Mouse (Mus musculus) embryonic fibroblast, embryonic 13.5 days (primary cell): ENCODE measurements around the gene Abca3. TPM values are rescaled to one million over a fixed set of nuclear protein-coding genes. Genes with fewer than 3 reads are reported as not detected.

Experiments
- H3K27ac ChIP-seq: 2 replicates; pipeline ENCODE4 v1.5.1; 2012; ENCODE audit warnings: low read length, control low read depth, inconsistent platforms; ENCODE audit not compliant: insufficient read depth
- H3K4me1 ChIP-seq: 2 replicates; pipeline ENCODE4 v1.6.1; 2011; ENCODE audit warnings: low read length; ENCODE audit not compliant: control insufficient read depth, insufficient read depth
- H3K4me3 ChIP-seq: 2 replicates; pipeline ENCODE4 v1.5.1; 2011; ENCODE audit warnings: mild to moderate bottlenecking, control low read depth, low read length; ENCODE audit not compliant: insufficient read depth
- CTCF ChIP-seq: IDR thresholded peaks from 2 replicates; pipeline ENCODE4 v1.5.1; 2011; ENCODE audit warnings: mild to moderate bottlenecking, control low read depth, low read length, moderate library complexity, borderline replicate concordance; ENCODE audit not compliant: insufficient read depth
- POLR2A ChIP-seq: IDR thresholded peaks from 2 replicates; pipeline ENCODE4 v1.6.1; 2011; ENCODE audit warnings: low read depth, mild to moderate bottlenecking, control low read depth, low read length, moderate library complexity
- polyA plus RNA-seq: library from polyadenylated mRNA; stranded (reverse); fragments of >200 nt; gene quantifications from 2 replicates; pipeline ENCODE4 v1.2.4, GENCODE M21; 2011; ENCODE audit warnings: low read depth; ENCODE audit not compliant: missing spikeins, insufficient read length

The Abca3 gene
- polyA plus RNA-seq, 1 experiment = 17.8 TPM

DNA sequence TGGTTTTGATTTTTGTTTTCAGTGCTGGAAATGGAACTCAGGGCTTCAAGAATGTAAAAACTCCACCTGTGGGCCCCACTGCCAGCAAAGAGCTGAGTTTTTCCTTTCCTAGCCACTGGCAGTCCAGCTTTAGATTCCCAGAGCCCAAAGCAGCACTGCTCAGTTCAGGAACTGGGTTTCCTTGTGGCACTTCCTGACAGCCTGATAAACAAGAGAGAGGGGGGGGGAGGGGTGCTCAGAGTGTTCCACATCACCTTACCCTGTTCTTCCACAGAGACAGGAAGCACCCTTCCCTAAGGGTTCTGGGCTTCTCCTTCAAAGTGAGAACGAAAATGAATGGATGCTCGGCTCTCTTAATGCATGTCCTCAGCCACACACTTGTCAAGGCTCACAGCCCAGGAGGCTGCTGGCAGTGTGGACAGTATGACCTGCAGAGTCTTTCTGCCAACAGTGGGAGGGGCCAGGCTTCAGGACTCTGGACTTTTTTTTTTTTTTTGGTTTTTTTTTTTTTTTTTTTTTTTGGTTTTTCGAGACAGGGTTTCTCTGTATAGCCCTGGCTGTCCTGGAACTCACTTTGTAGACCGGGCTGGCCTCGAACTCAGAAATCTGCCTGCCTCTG is 23.5 kb downstream of the Abca3 start:
- Histone ChIP-seq H3K4me1 (no peaks in the 10 kb centered on the region), H3K4me3 (no peak overlapping the region), H3K27ac (no peak overlapping the region)
- TF ChIP-seq CTCF (no peak), POLR2A (no peak)

GRCm38 (mm10) chr17:24375886-24376285 is 24.1 kb downstream of the Abca3 start:
- no peaks in the 10 kb centered on the region for H3K4me1 ChIP-seq
- TF ChIP-seq POLR2A (no peak), CTCF (no peak)
- H3K4me3 ChIP-seq = no peak overlapping the region
- no peak overlapping the region for H3K27ac ChIP-seq

DNA sequence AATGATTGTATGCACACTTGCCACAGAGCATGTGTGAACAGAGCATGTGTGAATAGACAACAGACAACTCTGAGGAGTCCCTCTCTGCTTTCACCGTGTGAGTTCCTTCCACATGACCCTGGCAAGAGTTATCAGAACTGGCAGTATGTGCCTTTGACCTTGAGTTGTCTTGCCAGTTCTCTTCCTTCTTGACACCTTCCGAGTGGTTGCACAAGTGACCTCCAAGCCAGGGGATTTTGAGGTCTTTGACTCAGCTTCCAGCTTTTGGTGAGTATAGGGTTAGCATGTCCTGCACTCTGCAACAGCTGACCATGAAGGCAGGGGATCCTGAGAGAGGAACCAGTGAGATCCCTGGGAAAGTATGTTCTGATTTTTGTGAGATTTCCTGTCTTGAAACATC is 26.7 kb downstream of the Abca3 start:
- Histone ChIP-seq H3K4me1 (no peaks in the 10 kb centered on the region), H3K4me3 (no peak overlapping the region), H3K27ac (no peak overlapping the region)
- TF ChIP-seq CTCF (no peak), POLR2A (no peak)

GRCm38 (mm10) chr17:24383789-24384188 is 32.0 kb downstream of the Abca3 start:
- H3K4me1 ChIP-seq = no peaks in the 10 kb centered on the region
- no peak overlapping the region for H3K4me3 ChIP-seq
- TF ChIP-seq CTCF (no peak), POLR2A (no peak)
- H3K27ac ChIP-seq = no peak overlapping the region

GRCm38 (mm10) chr17:24388711-24389110 is 37.0 kb downstream of the Abca3 start:
- TF ChIP-seq CTCF (no peak), POLR2A (no peak)
- no peak overlapping the region for H3K27ac ChIP-seq
- no peak overlapping the region for H3K4me3 ChIP-seq
- no peaks in the 10 kb centered on the region for H3K4me1 ChIP-seq

DNA sequence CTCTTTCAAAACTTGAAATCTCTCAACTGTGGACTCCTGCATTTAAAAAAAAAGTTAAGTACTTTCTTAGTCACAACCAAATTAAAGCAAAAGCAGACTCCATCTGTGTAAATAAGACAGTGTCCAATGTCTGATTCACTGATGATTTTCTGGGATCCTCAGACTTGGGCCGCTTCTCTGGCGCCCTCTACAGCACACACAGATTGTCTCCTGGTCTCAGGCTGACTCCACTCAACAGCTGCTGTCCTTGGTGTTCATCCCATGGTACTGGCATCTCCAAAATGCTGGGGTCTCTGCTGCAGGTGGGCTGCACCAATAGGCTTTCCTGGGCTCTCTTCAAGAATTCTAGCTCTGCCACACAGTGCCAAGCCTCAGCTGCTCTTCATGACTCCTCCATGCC is 38.1 kb downstream of the Abca3 start:
- no peaks in the 10 kb centered on the region for H3K4me1 ChIP-seq
- no peak overlapping the region for H3K4me3 ChIP-seq
- TF ChIP-seq POLR2A = no peak
- TF ChIP-seq CTCF = peak; percentile 85; the same call in 1 of the 2 replicates
- H3K27ac ChIP-seq = no peak overlapping the region

- Histone ChIP-seq H3K4me3 (no peak overlapping the region), H3K4me1 (no peaks in the 10 kb centered on the region), H3K27ac (no peak overlapping the region)
- TF ChIP-seq POLR2A (no peak), CTCF (no peak)
Observed at GRCm38 (mm10) chr17:24391149-24391548, 39.4 kb downstream of the Abca3 start.

DNA sequence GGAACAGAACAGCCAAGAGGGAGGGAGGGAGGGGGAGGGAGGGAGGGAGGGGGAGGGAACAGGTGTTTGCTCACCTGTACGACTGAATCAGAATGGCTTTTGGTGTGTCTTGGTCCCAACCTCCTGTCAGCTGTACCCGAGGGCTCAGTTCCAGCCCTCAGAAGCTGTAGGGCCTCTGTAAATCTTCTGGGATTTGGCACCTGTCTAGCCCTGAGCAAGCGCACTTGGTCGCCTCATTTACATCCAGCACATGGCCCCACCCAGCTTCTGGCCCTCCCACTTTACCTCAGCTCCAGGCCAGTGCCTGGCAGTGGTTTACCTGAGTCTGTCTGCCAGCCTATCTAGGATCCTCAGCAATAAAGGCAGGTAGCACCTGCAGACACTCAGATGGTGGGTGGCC is 41.8 kb downstream of the Abca3 start:
- Histone ChIP-seq H3K4me1 (no peaks in the 10 kb centered on the region), H3K4me3 (no peak overlapping the region), H3K27ac (no peak overlapping the region)
- TF ChIP-seq POLR2A (no peak), CTCF (no peak)

GRCm38 (mm10) chr17:24394456-24394855 is 42.7 kb downstream of the Abca3 start:
- no peak overlapping the region for H3K27ac ChIP-seq
- H3K4me1 ChIP-seq = no peaks in the 10 kb centered on the region
- H3K4me3 ChIP-seq = no peak overlapping the region
- no peak for TF ChIP-seq CTCF
- TF ChIP-seq POLR2A = no peak

GRCm38 (mm10) chr17:24402371-24402770 is 50.6 kb downstream of the Abca3 start:
- no peaks in the 10 kb centered on the region for H3K4me1 ChIP-seq
- no peak overlapping the region for H3K27ac ChIP-seq
- TF ChIP-seq CTCF (no peak), POLR2A (no peak)
- H3K4me3 ChIP-seq = no peak overlapping the region
